Comparison of ENCODE assay signal across 8 mouse cellular contexts in the genomic region with DNA sequence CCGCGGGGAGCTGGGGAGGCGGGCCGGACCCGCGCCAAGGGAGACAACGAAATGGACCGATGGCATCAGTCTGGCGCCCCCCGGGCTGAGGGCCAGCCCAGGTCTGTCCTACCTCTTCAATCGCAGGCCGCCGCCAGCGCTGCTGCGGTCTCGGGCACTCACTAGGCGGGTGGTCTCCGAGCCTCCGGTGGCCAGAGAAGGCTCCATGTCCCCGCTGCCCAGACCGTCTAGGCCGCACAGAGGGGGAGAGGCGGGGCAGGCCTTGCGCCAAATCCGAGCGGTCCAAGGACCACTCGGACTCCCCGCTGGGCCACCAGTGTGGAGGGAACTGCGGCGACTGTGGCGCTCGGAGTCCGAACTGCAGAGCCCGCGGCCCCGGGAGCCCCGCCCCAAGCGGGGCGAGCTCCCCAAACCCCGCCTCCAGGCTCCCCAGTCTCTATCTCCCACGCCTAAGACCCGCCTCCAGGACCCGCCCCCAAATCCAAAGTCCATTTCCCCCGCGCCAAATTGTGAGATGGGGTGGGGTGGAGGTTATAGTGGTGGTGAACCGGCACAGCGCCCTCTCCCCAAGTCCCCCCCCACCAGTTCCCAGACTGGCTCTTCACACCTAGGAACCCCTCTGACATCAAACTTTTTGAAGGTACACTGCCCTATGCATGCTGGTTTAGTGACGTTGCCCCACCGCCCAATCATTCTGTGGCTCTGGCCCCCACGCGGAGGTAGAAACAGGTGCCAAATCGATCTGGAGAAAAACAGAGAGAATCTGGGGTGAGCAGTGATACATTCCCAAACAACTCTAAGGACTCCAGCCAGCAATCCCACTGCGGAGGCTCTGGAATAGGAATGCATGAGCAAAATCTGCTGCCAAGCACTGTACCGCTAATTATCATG. TPM values are rescaled to one million over a fixed set of nuclear protein-coding genes. Genes with fewer than 3 reads are reported as not detected.
DNase-seq lines count a peak whose midpoint lies in the region; ATAC-seq and TF ChIP-seq lines count a peak whose summit lies in the region.

No protein-coding gene starts in this region.

- H3K9me3 ChIP-seq in E14TG2a.4 (ENCODE audit: low read length) = no peaks in the 10 kb centered on the region
- no peaks in the 10 kb centered on the region for H3K9me3 ChIP-seq in forebrain, postnatal 0 days (ENCODE audit: low read length)
- H3K9me3 ChIP-seq in limb, embryonic 15.5 days = no peaks in the 10 kb centered on the region

- peaks cover 98% of the 10 kb centered on the region for H3K27me3 ChIP-seq in E14TG2a.4 (ENCODE audit: insufficient read depth, low read length)
- H3K27me3 ChIP-seq in forebrain, postnatal 0 days (ENCODE audit: insufficient read depth, low read length) = peaks cover 65% of the 10 kb centered on the region
- peaks cover 99% of the 10 kb centered on the region for H3K27me3 ChIP-seq in limb, embryonic 15.5 days

- TF ChIP-seq CTCF in E14TG2a.4 (conservative IDR thresholded peaks at IDR 0.05; ENCODE audit: low read length) = no peak
- no peak for TF ChIP-seq CTCF in forebrain, postnatal 0 days (IDR thresholded peaks at IDR 0.05; ENCODE audit: low read depth)

- peaks cover 52% of the 10 kb centered on the region for H3K4me1 ChIP-seq in E14TG2a.4 (replicated peaks; ENCODE audit: low read depth, low read length)
- H3K4me1 ChIP-seq in forebrain, postnatal 0 days (ENCODE audit: insufficient read depth) = peaks cover 13% of the 10 kb centered on the region; the same call in 1 of the 2 replicates
- H3K4me1 ChIP-seq in limb, embryonic 15.5 days = peaks cover 38% of the 10 kb centered on the region

- H3K4me2 ChIP-seq in forebrain, postnatal 0 days (ENCODE audit: low read depth) = peak overlapping the region; percentile 55
- H3K4me2 ChIP-seq in limb, embryonic 15.5 days = peak overlapping the region; percentile 84

- peak; percentile 39 for DNase-seq in T-cell, adult 2 months (ENCODE audit: low spot score)
- DNase-seq in forebrain, postnatal 0 days = peak; percentile 67
- peak; percentile 54 to 70 for DNase-seq in kidney, adult 8-10 months
- peak; percentile 64 for DNase-seq in naive thymus-derived CD4-positive, alpha-beta T cell, adult 2 months (ENCODE audit: low read depth)
- peak; percentile 49 for DNase-seq in thymus, postnatal 25 days

- peak; percentile 25; the same call in 1 of the 2 replicates for ATAC-seq in forebrain, postnatal 0 days
- ATAC-seq in limb, embryonic 15.5 days (ENCODE audit: insufficient number of reproducible peaks, low FRiP score, low TSS enrichment, low read depth) = peak; percentile 49; the same call in 1 of the 2 replicates
- no peak for ATAC-seq in cerebellum, adult (ENCODE audit: insufficient number of reproducible peaks, low FRiP score, low TSS enrichment)

- 2% methylated on average over 54 of the region's 54 CpGs for WGBS in forebrain, postnatal 0 days
- under 1% methylated on average over 48 of the region's 54 CpGs for WGBS in limb, embryonic 15.5 days

- no peak overlapping the region for H3K27ac ChIP-seq in forebrain, postnatal 0 days (ENCODE audit: low read depth, low read length)
- H3K27ac ChIP-seq in limb, embryonic 15.5 days = no peak overlapping the region

- H3K9ac ChIP-seq in forebrain, postnatal 0 days = peak overlapping the region; percentile 22; the same call in 1 of the 2 replicates
- no peak overlapping the region for H3K9ac ChIP-seq in limb, embryonic 15.5 days

- peak overlapping the region; percentile 87 for H3K4me3 ChIP-seq in E14TG2a.4 (replicated peaks; ENCODE audit: low read length)
- H3K4me3 ChIP-seq in forebrain, postnatal 0 days (ENCODE audit: low read depth, low read length) = peak overlapping the region; percentile 32
- peak overlapping the region; percentile 45 for H3K4me3 ChIP-seq in limb, embryonic 15.5 days

- no peaks in the 10 kb centered on the region for H3K36me3 ChIP-seq in E14TG2a.4 (ENCODE audit: insufficient read depth, low read length)
- H3K36me3 ChIP-seq in forebrain, postnatal 0 days (ENCODE audit: insufficient read depth) = no peaks in the 10 kb centered on the region
- H3K36me3 ChIP-seq in limb, embryonic 15.5 days = no peaks in the 10 kb centered on the region

RNA-seq across cellular contexts. Expression of a gene that starts 12.7 kb away (rescaled TPM):
- total RNA-seq in forebrain, postnatal 0 days (2014; rRNA removed) = not detected in 2 replicates
- not detected in 2 replicates for polyA plus RNA-seq in forebrain, postnatal 0 days (2015; fragmentation: Nextera tagmentation; extraction: Ambion mirVana)
- not detected in 2 replicates for polyA plus RNA-seq in limb, embryonic 15.5 days (2015; fragmentation: Nextera tagmentation; extraction: Ambion mirVana)

RNA-seq across cellular contexts. Expression of a gene that starts 14.6 kb away (rescaled TPM):
- total RNA-seq in forebrain, postnatal 0 days (2014; rRNA removed) = 2.5 and 2.8 TPM in 2 replicates
- polyA plus RNA-seq in forebrain, postnatal 0 days (2015; fragmentation: Nextera tagmentation; extraction: Ambion mirVana) = 3.5 and 4.5 TPM in 2 replicates
- 0.50 and 0.66 TPM in 2 replicates for polyA plus RNA-seq in limb, embryonic 15.5 days (2015; fragmentation: Nextera tagmentation; extraction: Ambion mirVana)

RNA-seq across cellular contexts. Expression of a gene that starts 23.1 kb away (rescaled TPM):
- total RNA-seq in forebrain, postnatal 0 days (2014; rRNA removed) = not detected in 2 replicates
- not detected in 2 replicates for polyA plus RNA-seq in forebrain, postnatal 0 days (2015; fragmentation: Nextera tagmentation; extraction: Ambion mirVana)
- polyA plus RNA-seq in limb, embryonic 15.5 days (2015; fragmentation: Nextera tagmentation; extraction: Ambion mirVana) = 7.6 and 21.7 TPM in 2 replicates

RNA-seq across cellular contexts. Expression of a gene that starts 38.8 kb away (rescaled TPM):
- total RNA-seq in forebrain, postnatal 0 days (2014; rRNA removed) = 28.7 and 31.1 TPM in 2 replicates
- 5.2 and 6.4 TPM in 2 replicates for polyA plus RNA-seq in forebrain, postnatal 0 days (2015; fragmentation: Nextera tagmentation; extraction: Ambion mirVana)
- polyA plus RNA-seq in limb, embryonic 15.5 days (2015; fragmentation: Nextera tagmentation; extraction: Ambion mirVana) = 25.1 and 26.3 TPM in 2 replicates

RNA-seq across cellular contexts. Expression of a gene that starts 44.7 kb away (rescaled TPM):
- total RNA-seq in forebrain, postnatal 0 days (2014; rRNA removed) = 23.1 and 28.3 TPM in 2 replicates
- polyA plus RNA-seq in forebrain, postnatal 0 days (2015; fragmentation: Nextera tagmentation; extraction: Ambion mirVana) = 17.3 and 22.2 TPM in 2 replicates
- polyA plus RNA-seq in limb, embryonic 15.5 days (2015; fragmentation: Nextera tagmentation; extraction: Ambion mirVana) = 10.9 and 14.6 TPM in 2 replicates

Comparison
In these comparisons a context has a peak if more than half of its experiments do, and no peak if none do; other contexts are left out.
1. H3K4me3 ChIP-seq: peak in every context shown above with its lines; median percentile 87 in E14TG2a.4; 45 in limb, embryonic 15.5 days; 32 in forebrain, postnatal 0 days.